Mouse (Mus musculus) heart, embryonic 12.5 days (tissue): ENCODE measurements around the gene Gm9970. TPM values are rescaled to one million over a fixed set of nuclear protein-coding genes. Genes with fewer than 3 reads are reported as not detected.

ENCODE experiments used
- ATAC-seq: fragments of 200-750 bp; cut with Nextera tagmentation; 2 replicates; pipeline ENCODE4 v1.8.0; 2017; ENCODE audit warnings: moderate TSS enrichment, moderate library complexity; ENCODE audit not compliant: insufficient number of reproducible peaks, low FRiP score
- H3K27ac ChIP-seq: fragments of 300-500 bp; sonication (generic); 2 replicates; pipeline ENCODE4 v1.5.1; 2016; ENCODE audit warnings: mild to moderate bottlenecking, moderate library complexity; ENCODE audit not compliant: poor library complexity, severe bottlenecking
- H3K27me3 ChIP-seq: fragments of 300-500 bp; sonication (generic); replicated peaks from 2 replicates; pipeline ENCODE4 v1.6.1; 2016; ENCODE audit warnings: mild to moderate bottlenecking, moderate library complexity
- H3K36me3 ChIP-seq: fragments of 300-500 bp; sonication (generic); 2 replicates; pipeline ENCODE4 v1.6.1; 2016; ENCODE audit warnings: mild to moderate bottlenecking, moderate library complexity
- H3K4me1 ChIP-seq: fragments of 300-500 bp; sonication (generic); replicated peaks from 2 replicates; pipeline ENCODE4 v1.6.1; 2016; ENCODE audit warnings: mild to moderate bottlenecking
- H3K4me2 ChIP-seq: fragments of 300-500 bp; sonication (generic); 2 replicates; pipeline ENCODE4 v1.6.1; 2016; ENCODE audit warnings: mild to moderate bottlenecking, moderate library complexity
- H3K4me3 ChIP-seq: fragments of 300-500 bp; sonication (generic); 2 replicates; pipeline ENCODE4 v1.5.1; 2016; ENCODE audit warnings: mild to moderate bottlenecking
- H3K9ac ChIP-seq: fragments of 300-500 bp; sonication (generic); 2 replicates; pipeline ENCODE4 v1.6.1; 2016; ENCODE audit warnings: mild to moderate bottlenecking, moderate library complexity
- H3K9me3 ChIP-seq: fragments of 300-500 bp; sonication (generic); replicated peaks from 2 replicates; pipeline ENCODE4 v1.6.1; 2016; ENCODE audit warnings: mild to moderate bottlenecking, moderate library complexity
- WGBS: fragments of 180-500 bp; shearing (Covaris S2); methylation state at CpG from one replicate; pipeline ENCODE4 v1.1.7; 2016; 5-methylcytosine and 5-hydroxymethylcytosine counted together
- polyA plus RNA-seq: library from polyadenylated mRNA; unstranded; fragments of >200 nt; fragmentation: Nextera tagmentation; extraction: Ambion mirVana; gene quantifications from 2 replicates; pipeline ENCODE4 v1.2.1, GENCODE M21; 2016

The Gm9970 gene
- polyA plus RNA-seq, 1 experiment from 2014 or later = 0.34 TPM

- no peak for ATAC-seq
- Histone ChIP-seq H3K4me1 (peaks cover 20% of the 10 kb centered on the region), H3K9ac (peak overlapping the region; percentile 92; the same call in 1 of the 2 replicates), H3K36me3 (peaks cover 69% of the 10 kb centered on the region), H3K9me3 (no peaks in the 10 kb centered on the region), H3K4me2 (peak overlapping the region; percentile 84), H3K4me3 (peak overlapping the region; percentile 83; the same call in 1 of the 2 replicates), H3K27ac (no peak overlapping the region), H3K27me3 (no peaks in the 10 kb centered on the region)
- 89% methylated on average over 16 of the region's 16 CpGs for WGBS
These were observed 46.2 kb downstream of the Gm9970 start for GRCm38 (mm10) chr5:31194486-31195485.

DNA sequence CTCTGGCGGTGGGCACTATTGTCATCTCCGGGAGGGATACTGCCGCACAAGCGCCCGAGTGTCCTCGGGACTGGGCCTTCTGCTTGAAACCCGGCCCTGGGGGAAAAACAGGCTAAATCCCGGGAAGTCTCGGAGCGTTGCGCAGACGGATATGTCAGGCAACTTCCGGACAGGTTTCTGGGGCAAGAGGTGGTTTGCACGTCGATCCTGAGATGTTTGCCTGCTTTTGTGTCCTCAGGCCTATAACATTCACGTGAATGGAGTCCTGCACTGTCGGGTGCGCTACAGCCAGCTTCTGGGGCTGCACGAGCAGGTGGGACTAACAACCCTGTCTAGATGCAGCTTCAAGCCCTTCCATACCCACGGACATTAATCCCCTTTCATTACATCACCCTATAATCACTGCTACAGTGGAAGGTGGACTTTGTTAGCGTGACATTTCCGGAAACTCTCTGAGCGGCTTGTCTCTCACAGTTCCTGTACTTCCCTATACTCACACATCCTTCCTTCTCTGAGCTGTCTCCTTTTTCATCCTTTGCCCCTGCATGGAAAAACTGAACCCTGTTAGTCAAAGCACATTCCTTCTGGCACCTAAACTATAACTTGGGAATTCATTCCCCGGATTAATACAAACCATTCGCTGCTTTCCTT is 47.3 kb downstream of the Gm9970 start:
- ATAC-seq = no peak

GRCm38 (mm10) chr5:31192939-31193630 is 47.9 kb downstream of the Gm9970 start, which contains the start of the genes Snx17 and Eif2b4:
Snx17 (plus strand) TSS chr5:31193227.
Eif2b4 (minus strand) TSS chr5:31193430.
- WGBS = under 1% methylated on average over 48 of the region's 48 CpGs
- no peaks in the 10 kb centered on the region for H3K9me3 ChIP-seq
- peak within 1 kb of the TSS; percentile 92 for H3K9ac ChIP-seq
- H3K4me1 ChIP-seq = peaks cover 20% of the 10 kb centered on the region
- H3K27ac ChIP-seq = peak within 1 kb of the TSS; percentile 87
- peak; percentile 96 for ATAC-seq
- H3K36me3 ChIP-seq = peaks cover 67% of the 10 kb centered on the region
- no peaks in the 10 kb centered on the region for H3K27me3 ChIP-seq
- H3K4me3 ChIP-seq = peak within 1 kb of the TSS; percentile 83
- H3K4me2 ChIP-seq = peak within 1 kb of the TSS; percentile 84

More for the DNA sequence above, 47.3 kb downstream of the Gm9970 start:
- H3K27ac ChIP-seq = peak overlapping the region; percentile 87
- peak overlapping the region; percentile 84 for H3K4me2 ChIP-seq
- 11% methylated on average over 25 of the region's 25 CpGs for WGBS
- peak overlapping the region; percentile 83 for H3K4me3 ChIP-seq
- peaks cover 20% of the 10 kb centered on the region for H3K4me1 ChIP-seq
- H3K27me3 ChIP-seq = no peaks in the 10 kb centered on the region
- H3K9ac ChIP-seq = peak overlapping the region; percentile 92
- peaks cover 67% of the 10 kb centered on the region for H3K36me3 ChIP-seq
- H3K9me3 ChIP-seq = no peaks in the 10 kb centered on the region

DNA sequence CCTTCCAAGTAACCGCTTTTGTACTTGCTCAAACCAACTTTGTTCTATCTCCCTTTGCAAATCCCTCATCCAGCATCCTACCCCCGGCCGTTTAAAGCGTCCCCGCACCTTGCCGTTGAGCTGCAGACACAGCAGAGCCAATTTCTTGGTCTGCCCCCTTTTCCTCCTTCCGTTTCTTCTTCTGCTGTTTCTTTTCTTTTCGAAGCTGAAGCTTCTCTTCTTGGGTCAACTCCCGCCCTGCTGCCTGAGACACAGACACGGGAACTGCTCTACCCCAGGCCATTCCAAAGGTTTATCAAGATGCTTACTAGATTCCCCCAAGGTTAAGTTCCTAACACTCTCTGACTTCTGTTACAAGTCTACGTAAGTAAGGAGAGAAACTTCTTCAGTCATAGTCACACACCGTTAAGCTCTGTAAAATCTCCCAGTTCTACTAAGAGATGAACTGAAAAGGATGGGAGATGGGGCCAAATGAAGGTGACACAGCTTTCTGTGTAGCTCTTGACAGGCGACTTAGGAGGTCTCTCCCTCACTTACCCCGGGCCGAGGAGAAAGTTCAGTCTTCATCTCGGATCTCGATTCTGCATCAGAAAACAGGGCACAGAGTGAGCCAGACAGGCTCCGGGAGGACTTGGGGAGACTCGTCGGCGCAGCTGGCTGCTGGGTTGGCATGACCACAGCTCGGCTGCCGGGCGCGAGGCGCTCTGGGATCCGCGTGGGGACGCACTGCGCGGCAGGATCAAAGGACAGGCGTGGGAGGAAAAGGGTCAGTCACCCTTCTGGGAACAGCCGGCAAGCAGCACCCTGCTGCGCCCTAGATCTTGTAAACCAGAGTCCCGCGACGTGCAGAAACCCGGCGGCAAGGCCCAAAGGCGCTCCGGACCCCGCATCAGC is 48.7 kb downstream of the Gm9970 start:
- peak overlapping the region; percentile 84 for H3K4me2 ChIP-seq
- peaks cover 20% of the 10 kb centered on the region for H3K4me1 ChIP-seq
- no peaks in the 10 kb centered on the region for H3K9me3 ChIP-seq
- H3K9ac ChIP-seq = peak overlapping the region; percentile 77
- H3K27me3 ChIP-seq = no peaks in the 10 kb centered on the region
- WGBS = 13% methylated on average over 42 of the region's 42 CpGs
- H3K4me3 ChIP-seq = peak overlapping the region; percentile 83
- H3K27ac ChIP-seq = peak overlapping the region; percentile 76
- peak; percentile 74 for ATAC-seq
- peaks cover 67% of the 10 kb centered on the region for H3K36me3 ChIP-seq

Other genes with a start within 250 kb of the Gm9970 start
- gene Atraid, start 192.9 kb downstream of the Gm9970 start, polyA plus RNA-seq = 102 and 107 TPM in 2 replicates
- gene Slc5a6, start 192.3 kb downstream of the Gm9970 start, polyA plus RNA-seq = 7.9 and 8.0 TPM in 2 replicates
- 38.4 and 39.2 TPM in 2 replicates for gene Cad, start 186.5 kb downstream of the Gm9970 start, polyA plus RNA-seq
- not detected in 2 replicates for gene Dnajc5g, start 134.9 kb downstream of the Gm9970 start, polyA plus RNA-seq
- 0.39 and 0.47 TPM in 2 replicates for gene Slc30a3, start 133.0 kb downstream of the Gm9970 start, polyA plus RNA-seq
- 12.8 and 12.9 TPM in 2 replicates for gene Trim54, start 124.5 kb downstream of the Gm9970 start, polyA plus RNA-seq
- 0.38 TPM in 1 of 2 replicates, not detected in the other for gene Ucn, start 102.4 kb downstream of the Gm9970 start, polyA plus RNA-seq
- 66.8 and 68.8 TPM in 2 replicates for gene Mpv17, start 87.0 kb downstream of the Gm9970 start, polyA plus RNA-seq
- 1.0 and 1.3 TPM in 2 replicates for gene Gm29609, start 61.3 kb downstream of the Gm9970 start, polyA plus RNA-seq
- 58.8 and 63.7 TPM in 2 replicates for gene Gtf3c2, start 61.1 kb downstream of the Gm9970 start, polyA plus RNA-seq
- gene Snx17, start 48.0 kb downstream of the Gm9970 start, polyA plus RNA-seq = 112 and 116 TPM in 2 replicates
- 52.3 and 60.5 TPM in 2 replicates for gene Eif2b4, start 47.8 kb downstream of the Gm9970 start, polyA plus RNA-seq
- 9.9 and 10.5 TPM in 2 replicates for gene Zfp513, start 38.9 kb downstream of the Gm9970 start, polyA plus RNA-seq
- gene Ppm1g, start 20.5 kb downstream of the Gm9970 start, polyA plus RNA-seq = 111 and 112 TPM in 2 replicates
- 127 and 137 TPM in 2 replicates for gene Nrbp1, start 368 bp downstream of the Gm9970 start, polyA plus RNA-seq
- 7.4 and 7.5 TPM in 2 replicates for gene Krtcap3, start 10.5 kb upstream of the Gm9970 start, polyA plus RNA-seq
- 33.9 and 34.0 TPM in 2 replicates for gene Ift172, start 49.9 kb upstream of the Gm9970 start, polyA plus RNA-seq
- gene Fndc4, start 54.8 kb upstream of the Gm9970 start, polyA plus RNA-seq = 25.8 and 32.3 TPM in 2 replicates
- gene Gckr, start 56.2 kb upstream of the Gm9970 start, polyA plus RNA-seq = 0.19 TPM in 1 of 2 replicates, not detected in the other
- gene Zfp512, start 211.2 kb upstream of the Gm9970 start, polyA plus RNA-seq = 38.8 and 40.2 TPM in 2 replicates
- not detected in 2 replicates for gene 4930548H24Rik, start 244.5 kb upstream of the Gm9970 start, polyA plus RNA-seq